Mouse (Mus musculus) CH12.LX (cell line): ENCODE measurements around the gene Tfdp1.
A peak's percentile ranks its signal among the peaks of the same experiment; 100 is the strongest.

Source experiments
- CTCF ChIP-seq, 2 experiments: IDR thresholded peaks in 1 of 2; conservative IDR thresholded peaks in 1 of 2; 2 replicates each; pipeline ENCODE4 v1.5.1; 2011 to 2012; ENCODE audit warnings: low read depth in 2 of 2, low read length in 2 of 2, improper control_type of control experiment in 1 of 2, inconsistent platforms in 1 of 2, mild to moderate bottlenecking in 1 of 2, moderate library complexity in 1 of 2
- E2F4 ChIP-seq: IDR thresholded peaks from 2 replicates; pipeline ENCODE4 v1.6.1; 2011; ENCODE audit warnings: low read depth, low read length, improper control_type of control experiment; ENCODE audit not compliant: insufficient replicate concordance
- EP300 ChIP-seq: IDR thresholded peaks from 2 replicates; pipeline ENCODE4 v1.6.1; 2011; ENCODE audit warnings: low read length, improper control_type of control experiment
- ETS1 ChIP-seq: conservative IDR thresholded peaks from 2 replicates; pipeline ENCODE4 v1.6.1; 2012; ENCODE audit warnings: low read depth, mild to moderate bottlenecking, inconsistent platforms, low read length, improper control_type of control experiment, moderate library complexity
- MAFK ChIP-seq: IDR thresholded peaks from 2 replicates; pipeline ENCODE4 v1.6.1; 2011; ENCODE audit warnings: low read length, improper control_type of control experiment; ENCODE audit not compliant: insufficient replicate concordance
- MAX ChIP-seq: IDR thresholded peaks from 2 replicates; pipeline ENCODE4 v1.6.1; 2011; ENCODE audit warnings: low read length, improper control_type of control experiment
- MXI1 ChIP-seq: IDR thresholded peaks from 2 replicates; pipeline ENCODE4 v1.6.1; 2011; ENCODE audit warnings: mild to moderate bottlenecking, low read depth, low read length, improper control_type of control experiment
- RAD21 ChIP-seq: IDR thresholded peaks from 2 replicates; pipeline ENCODE4 v1.6.1; 2011; ENCODE audit warnings: low read depth, mild to moderate bottlenecking, low read length, improper control_type of control experiment, moderate library complexity
- TBP ChIP-seq: conservative IDR thresholded peaks from 2 replicates; pipeline ENCODE4 v1.6.1; 2011; ENCODE audit warnings: low read depth, low read length, improper control_type of control experiment
- TCF12 ChIP-seq: IDR thresholded peaks from 2 replicates; pipeline ENCODE4 v1.6.1; 2014; ENCODE audit warnings: low read depth, mild to moderate bottlenecking, inconsistent platforms, low read length, improper control_type of control experiment
- ZC3H11A ChIP-seq: IDR thresholded peaks from 2 replicates; pipeline ENCODE4 v1.6.1; 2012; ENCODE audit warnings: low read depth, mild to moderate bottlenecking, inconsistent platforms, low read length, improper control_type of control experiment

DNA sequence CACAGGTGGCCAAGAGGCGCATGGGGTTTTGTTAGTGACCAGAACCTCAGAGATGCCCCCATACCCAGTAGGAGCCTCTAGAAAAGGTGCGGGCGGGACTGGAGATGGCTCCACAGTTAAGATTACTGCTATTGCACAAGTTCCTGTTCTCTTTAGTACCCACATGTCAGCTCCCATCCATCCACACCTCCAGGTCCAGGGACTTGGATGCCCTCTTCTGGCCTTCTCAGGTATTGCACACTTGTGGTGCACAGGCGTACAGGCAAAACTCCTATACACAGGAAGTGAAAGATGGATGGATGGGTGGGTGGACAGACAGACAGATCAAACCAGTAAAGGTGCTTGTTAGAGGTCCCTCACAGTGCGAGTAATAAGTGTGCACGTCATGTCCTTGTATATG is 23.3 kb downstream of the Tfdp1 start:
- TF ChIP-seq CTCF (conservative IDR thresholded peaks at IDR 0.05 in 1 of 2, IDR thresholded peaks at IDR 0.05 in 1 of 2; ENCODE audit: low read depth in 2 of 2, low read length in 2 of 2) (peak; percentile 33 to 57; a peak in 3 of 4 replicates), MXI1 (no peak), ZC3H11A (no peak), TCF12 (no peak), EP300 (no peak), E2F4 (no peak), MAX (no peak), TBP (no peak), RAD21 (no peak), ETS1 (no peak), MAFK (no peak)
